Mouse (Mus musculus): ENCODE measurements at regions not wholly inside any gene's neighbourhood (a gene's known extent, or its start where the extent isn't known, plus 50 kb on each side); places are given as distances from the start of the nearest gene placed in this dataset.

- no peak overlapping the region for H3K27ac ChIP-seq (replicated peaks)
- no peaks in the 10 kb centered on the region for H3K9me3 ChIP-seq
- H3K27me3 ChIP-seq (replicated peaks; ENCODE audit: low read depth, poor library complexity, severe bottlenecking), result no peaks in the 10 kb centered on the region
- H3K4me3 ChIP-seq, result no peak overlapping the region
- no peaks in the 10 kb centered on the region for H3K4me1 ChIP-seq
- no peaks in the 10 kb centered on the region for H3K36me3 ChIP-seq (replicated peaks)
- DNase-seq (ENCODE audit: low spot score), result no peak
- WGBS, result 64% methylated on average over 2 of the region's 2 CpGs
Measured at GRCm38 (mm10) chr1:164684437-164684836, 112.0 kb upstream of the Dpt start.

- H3K9me3 ChIP-seq, result no peaks in the 10 kb centered on the region
- 92% methylated on average over 3 of the region's 3 CpGs for WGBS
- H3K4me3 ChIP-seq, result no peak overlapping the region
- no peaks in the 10 kb centered on the region for H3K36me3 ChIP-seq (replicated peaks)
- H3K4me1 ChIP-seq, result no peaks in the 10 kb centered on the region
- DNase-seq (ENCODE audit: low spot score), result no peak
- H3K27me3 ChIP-seq (replicated peaks; ENCODE audit: low read depth, poor library complexity, severe bottlenecking), result no peaks in the 10 kb centered on the region
- H3K27ac ChIP-seq (replicated peaks), result no peak overlapping the region
Measured at GRCm38 (mm10) chr1:164683788-164684187, 112.7 kb upstream of the Dpt start.

GRCm38 (mm10) chr1:164682867-164683599 is 113.4 kb upstream of the Dpt start:
- Histone ChIP-seq H3K36me3 (replicated peaks) (no peaks in the 10 kb centered on the region), H3K4me1 (no peaks in the 10 kb centered on the region), H3K4me3 (no peak overlapping the region), H3K27me3 (replicated peaks; ENCODE audit: low read depth, poor library complexity, severe bottlenecking) (no peaks in the 10 kb centered on the region), H3K27ac (replicated peaks) (no peak overlapping the region), H3K9me3 (no peaks in the 10 kb centered on the region)
- no peak for DNase-seq (ENCODE audit: low spot score)
- 82% methylated on average over 5 of the region's 5 CpGs for WGBS

DNA sequence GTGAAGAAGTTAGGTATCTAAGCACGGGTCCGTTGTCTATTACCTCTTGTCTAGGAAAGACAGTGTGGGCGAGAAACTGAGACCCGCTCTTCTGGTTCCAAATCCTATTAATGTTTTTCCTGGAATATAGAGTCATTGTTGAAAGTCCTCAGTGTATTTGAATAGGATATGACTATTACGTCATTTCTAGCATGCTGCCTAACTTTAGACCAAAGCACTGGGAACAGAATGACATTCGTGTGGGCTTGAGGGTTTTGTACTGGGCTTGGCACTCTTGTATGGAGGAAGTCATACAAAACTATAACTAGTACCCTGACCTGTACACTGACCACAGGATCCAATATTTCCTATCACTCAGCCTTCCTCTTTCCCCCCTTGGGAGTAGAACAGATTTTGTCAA is 114.0 kb upstream of the Dpt start:
- no peaks in the 10 kb centered on the region for H3K36me3 ChIP-seq (replicated peaks)
- WGBS, result 91% methylated on average over 6 of the region's 6 CpGs
- H3K4me1 ChIP-seq, result no peaks in the 10 kb centered on the region
- no peak overlapping the region for H3K4me3 ChIP-seq
- no peak for DNase-seq (ENCODE audit: low spot score)
- no peak overlapping the region for H3K27ac ChIP-seq (replicated peaks)
- no peaks in the 10 kb centered on the region for H3K9me3 ChIP-seq
- H3K27me3 ChIP-seq (replicated peaks; ENCODE audit: low read depth, poor library complexity, severe bottlenecking), result no peaks in the 10 kb centered on the region

DNA sequence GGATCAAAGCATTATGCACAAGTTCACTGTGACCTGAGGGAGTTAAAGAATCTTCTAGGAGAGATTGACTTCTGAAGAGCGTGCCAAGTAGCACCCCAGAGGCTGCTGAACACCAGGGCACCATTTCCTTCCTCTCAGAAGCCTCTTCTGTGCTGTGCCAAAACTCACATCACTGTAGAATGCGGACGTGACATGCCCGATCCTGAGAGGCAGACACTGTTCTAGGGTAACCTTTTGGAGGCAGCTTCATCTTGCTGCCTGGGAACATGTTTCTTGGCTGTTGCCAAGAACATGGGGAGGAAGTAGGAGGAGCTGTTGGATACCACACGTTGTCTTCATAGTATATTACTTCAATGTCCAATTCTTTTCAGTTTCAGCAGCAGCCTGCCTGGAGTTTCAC is 114.9 kb upstream of the Dpt start:
- Histone ChIP-seq H3K4me3 (no peak overlapping the region), H3K4me1 (no peaks in the 10 kb centered on the region), H3K27ac (replicated peaks) (no peak overlapping the region), H3K27me3 (replicated peaks; ENCODE audit: low read depth, poor library complexity, severe bottlenecking) (no peaks in the 10 kb centered on the region), H3K9me3 (no peaks in the 10 kb centered on the region), H3K36me3 (replicated peaks) (no peaks in the 10 kb centered on the region)
- 82% methylated on average over 5 of the region's 5 CpGs for WGBS
- no peak for DNase-seq (ENCODE audit: low spot score)

DNA sequence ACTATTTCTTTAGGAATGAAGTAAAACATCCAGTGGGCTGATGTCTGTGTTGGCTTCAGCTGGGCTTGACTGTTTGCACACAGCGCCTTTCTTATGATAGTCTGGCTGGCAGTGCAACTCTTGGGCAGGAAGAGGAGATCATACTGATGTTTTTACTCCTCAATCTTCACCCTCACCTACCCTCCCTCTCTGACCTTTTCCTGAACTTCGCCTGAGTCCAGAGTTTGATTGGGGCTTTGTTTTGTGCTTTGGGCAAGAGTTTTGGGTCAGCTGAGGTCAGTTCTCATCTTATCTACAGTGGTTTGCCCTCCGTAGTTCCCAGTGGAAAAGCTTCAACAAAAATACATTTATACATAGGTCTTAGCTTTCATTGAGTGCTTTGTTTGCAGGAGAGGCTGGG is 118.1 kb upstream of the Dpt start:
- Histone ChIP-seq H3K4me3 (no peak overlapping the region), H3K27ac (replicated peaks) (no peak overlapping the region), H3K4me1 (no peaks in the 10 kb centered on the region), H3K36me3 (replicated peaks) (no peaks in the 10 kb centered on the region), H3K9me3 (no peaks in the 10 kb centered on the region), H3K27me3 (replicated peaks; ENCODE audit: low read depth, poor library complexity, severe bottlenecking) (no peaks in the 10 kb centered on the region)
- 56% methylated on average over 3 of the region's 3 CpGs for WGBS
- no peak for DNase-seq (ENCODE audit: low spot score)

DNA sequence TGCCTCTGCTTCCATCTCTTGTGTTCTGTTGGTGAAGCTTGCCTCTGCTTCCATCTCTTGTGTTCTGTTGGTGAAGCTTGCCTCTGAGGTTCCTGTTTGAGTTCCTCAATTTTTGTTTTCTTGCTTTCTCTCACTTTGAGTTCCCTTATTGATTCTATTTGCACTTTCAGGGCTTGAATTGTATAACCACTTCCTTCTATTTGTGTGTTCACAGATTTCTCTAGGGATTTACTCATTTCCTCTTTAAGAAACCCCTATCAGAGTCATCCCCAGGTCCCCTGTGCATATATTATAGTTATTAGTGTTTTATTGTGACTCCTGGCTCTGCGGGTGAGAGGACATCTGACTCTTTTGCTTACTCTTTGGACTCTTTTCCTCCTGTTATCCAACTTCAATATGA is 144.2 kb upstream of the Dpt start:
- no peaks in the 10 kb centered on the region for H3K27me3 ChIP-seq (replicated peaks; ENCODE audit: low read depth, poor library complexity, severe bottlenecking)
- H3K4me3 ChIP-seq, result no peak overlapping the region
- WGBS, result 95% methylated on average over 1 of the region's 1 CpGs
- no peaks in the 10 kb centered on the region for H3K4me1 ChIP-seq
- no peak for DNase-seq (ENCODE audit: low spot score)
- H3K27ac ChIP-seq (replicated peaks), result no peak overlapping the region
- no peaks in the 10 kb centered on the region for H3K36me3 ChIP-seq (replicated peaks)
- H3K9me3 ChIP-seq, result no peaks in the 10 kb centered on the region

DNA sequence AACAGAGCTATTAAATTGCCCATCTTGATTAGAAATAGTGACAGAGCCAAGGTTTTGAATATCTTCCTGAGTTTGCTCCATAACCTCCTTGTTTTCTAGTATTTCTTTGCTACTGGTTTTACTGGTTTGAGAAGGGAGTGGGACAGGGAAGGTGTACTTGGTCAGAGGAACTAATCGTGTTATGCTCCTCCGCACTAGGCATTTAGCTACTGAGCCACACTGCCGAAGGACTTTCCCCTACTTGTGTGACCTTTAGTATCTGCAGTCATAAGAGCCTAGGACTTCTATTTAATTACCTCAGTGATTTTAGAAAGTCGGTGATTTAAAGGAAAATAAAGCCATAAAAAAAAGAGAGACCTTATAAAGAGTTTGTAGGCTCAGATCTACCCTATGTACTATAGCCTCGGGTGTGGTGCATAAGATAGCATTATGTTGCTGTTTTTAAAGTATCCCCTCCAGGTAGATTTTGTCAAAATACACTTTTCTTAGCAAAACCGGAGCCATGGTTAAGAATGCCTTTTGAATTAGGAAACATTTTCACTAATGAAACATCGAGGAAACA is 158.5 kb upstream of the Dpt start:
- 87% methylated on average over 7 of the region's 7 CpGs for WGBS
- Histone ChIP-seq H3K27me3 (replicated peaks; ENCODE audit: low read depth, poor library complexity, severe bottlenecking) (no peaks in the 10 kb centered on the region), H3K27ac (replicated peaks) (no peak overlapping the region), H3K4me3 (no peak overlapping the region), H3K36me3 (replicated peaks) (no peaks in the 10 kb centered on the region), H3K4me1 (no peaks in the 10 kb centered on the region), H3K9me3 (no peaks in the 10 kb centered on the region)
- no peak for DNase-seq (ENCODE audit: low spot score)

DNA sequence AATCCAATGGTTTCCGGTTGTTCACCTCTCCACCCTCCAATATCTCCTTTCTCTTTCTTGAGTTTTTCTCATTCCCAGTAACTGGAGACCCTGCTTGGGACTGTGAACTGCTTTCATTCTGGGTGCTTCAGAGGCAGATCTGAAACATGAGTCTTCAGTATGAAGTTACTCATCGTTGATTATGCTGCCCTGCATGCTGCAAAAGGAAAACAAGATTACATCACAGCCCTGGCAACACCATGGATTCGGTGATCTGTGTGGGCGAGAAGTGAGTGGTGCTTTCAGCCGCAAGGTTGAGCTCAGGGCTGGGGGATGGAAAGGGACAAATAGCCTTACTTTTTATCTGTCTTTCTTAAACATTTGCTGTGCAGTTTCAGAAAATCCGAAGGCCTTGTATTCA is 164.8 kb upstream of the Dpt start:
- Histone ChIP-seq H3K27ac (replicated peaks) (no peak overlapping the region), H3K4me3 (no peak overlapping the region), H3K36me3 (replicated peaks) (no peaks in the 10 kb centered on the region), H3K27me3 (replicated peaks; ENCODE audit: low read depth, poor library complexity, severe bottlenecking) (no peaks in the 10 kb centered on the region), H3K9me3 (no peaks in the 10 kb centered on the region), H3K4me1 (no peaks in the 10 kb centered on the region)
- WGBS, result 80% methylated on average over 6 of the region's 6 CpGs
- DNase-seq (ENCODE audit: low spot score), result no peak

DNA sequence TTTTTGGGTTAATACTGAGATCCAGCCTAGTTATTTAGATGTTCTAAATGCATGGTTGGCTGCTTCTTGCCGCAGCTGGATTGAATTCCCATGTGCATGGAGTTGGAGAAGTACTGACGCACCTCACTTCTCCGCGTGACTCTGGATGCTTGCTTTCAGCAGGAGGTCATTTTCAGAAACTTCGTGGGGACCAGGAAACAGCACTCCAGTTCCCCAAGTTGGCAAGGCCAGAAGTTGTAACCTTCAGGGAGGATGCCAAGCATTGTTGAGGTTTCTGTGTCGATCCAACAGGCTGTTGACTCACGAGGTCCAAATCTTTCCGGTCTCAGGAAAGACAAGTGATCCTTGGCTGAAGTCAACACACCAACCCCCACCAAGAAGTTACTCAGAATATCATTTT is 167.6 kb upstream of the Dpt start:
- 86% methylated on average over 8 of the region's 8 CpGs for WGBS
- H3K9me3 ChIP-seq, result no peaks in the 10 kb centered on the region
- no peak for DNase-seq (ENCODE audit: low spot score)
- no peak overlapping the region for H3K4me3 ChIP-seq
- no peak overlapping the region for H3K27ac ChIP-seq (replicated peaks)
- H3K36me3 ChIP-seq (replicated peaks), result no peaks in the 10 kb centered on the region
- H3K4me1 ChIP-seq, result no peaks in the 10 kb centered on the region
- no peaks in the 10 kb centered on the region for H3K27me3 ChIP-seq (replicated peaks; ENCODE audit: low read depth, poor library complexity, severe bottlenecking)

- WGBS, result 94% methylated on average over 4 of the region's 4 CpGs
- H3K4me1 ChIP-seq, result no peaks in the 10 kb centered on the region
- no peaks in the 10 kb centered on the region for H3K27me3 ChIP-seq (replicated peaks; ENCODE audit: low read depth, poor library complexity, severe bottlenecking)
- no peaks in the 10 kb centered on the region for H3K9me3 ChIP-seq
- no peak overlapping the region for H3K4me3 ChIP-seq
- DNase-seq (ENCODE audit: low spot score), result no peak
- H3K27ac ChIP-seq (replicated peaks), result no peak overlapping the region
- no peaks in the 10 kb centered on the region for H3K36me3 ChIP-seq (replicated peaks)
Measured at GRCm38 (mm10) chr1:164622946-164623345, 164.8 kb upstream of the Atp1b1 start.

DNA sequence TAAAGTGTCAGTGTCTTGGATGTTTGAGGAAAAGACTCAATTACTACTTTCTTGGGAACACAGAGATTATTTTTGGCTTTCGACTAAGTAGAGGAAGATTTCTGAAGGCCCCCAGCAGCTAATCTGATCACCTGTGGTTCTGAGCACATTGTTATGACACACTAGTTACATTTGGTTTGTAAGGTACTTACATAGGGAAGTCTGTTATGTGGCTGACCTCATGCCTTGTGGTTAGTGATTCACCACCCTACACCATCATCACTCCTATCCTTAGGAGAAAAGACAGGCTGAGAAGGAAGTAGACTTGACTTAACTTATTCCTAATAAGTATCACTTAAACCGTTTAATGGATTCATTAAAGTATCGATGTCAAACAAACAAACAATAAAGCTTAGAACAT is 164.3 kb upstream of the Atp1b1 start:
- WGBS, result 91% methylated on average over 3 of the region's 3 CpGs
- Histone ChIP-seq H3K9me3 (no peaks in the 10 kb centered on the region), H3K4me1 (no peaks in the 10 kb centered on the region), H3K4me3 (no peak overlapping the region), H3K27ac (replicated peaks) (no peak overlapping the region), H3K36me3 (replicated peaks) (no peaks in the 10 kb centered on the region), H3K27me3 (replicated peaks; ENCODE audit: low read depth, poor library complexity, severe bottlenecking) (no peaks in the 10 kb centered on the region)
- DNase-seq (ENCODE audit: low spot score), result no peak

- Histone ChIP-seq H3K4me1 (no peaks in the 10 kb centered on the region), H3K9me3 (no peaks in the 10 kb centered on the region), H3K27ac (replicated peaks) (no peak overlapping the region), H3K4me3 (no peak overlapping the region), H3K36me3 (replicated peaks) (no peaks in the 10 kb centered on the region), H3K27me3 (replicated peaks; ENCODE audit: low read depth, poor library complexity, severe bottlenecking) (no peaks in the 10 kb centered on the region)
- DNase-seq (ENCODE audit: low spot score), result no peak
- 90% methylated on average over 1 of the region's 1 CpGs for WGBS
Measured at GRCm38 (mm10) chr1:164620129-164620528, 162.0 kb upstream of the Atp1b1 start.

Data from embryonic facial prominence, embryonic 10.5 days (tissue).